Mouse (Mus musculus): ENCODE measurements around the gene Epha7. TPM values are rescaled to one million over a fixed set of nuclear protein-coding genes. Genes with fewer than 3 reads are reported as not detected.

Epha7 gene
- polyA plus RNA-seq, 1 experiment from 2014 or later, result 45.0 TPM

DNA sequence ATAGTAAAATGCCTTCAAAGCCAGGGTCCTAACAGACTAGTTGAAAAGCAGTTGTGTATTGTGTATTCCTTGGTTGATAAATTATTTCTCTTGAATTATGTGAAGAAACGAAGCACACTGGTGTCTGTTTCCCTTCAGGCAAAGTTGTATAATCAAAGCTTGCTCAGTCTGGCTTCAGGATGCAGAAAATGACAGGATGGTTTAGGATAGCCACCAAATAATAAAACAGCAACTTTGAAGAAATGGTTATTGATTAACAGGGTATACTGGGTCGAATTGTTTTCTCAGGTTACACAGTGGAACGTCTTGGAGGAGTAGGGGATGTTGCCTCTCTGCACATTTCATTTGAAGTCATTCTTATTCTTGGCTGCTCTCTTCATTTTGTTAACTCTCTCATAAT lies 77.2 kb downstream of the Epha7 start:
- no peaks in the 10 kb centered on the region for H3K27me3 ChIP-seq (ENCODE audit: control insufficient read depth, insufficient read depth, low read depth, low read length)
- no peak overlapping the region for H3K27ac ChIP-seq (ENCODE audit: low read length)
- WGBS, result 49% methylated on average over 3 of the region's 3 CpGs
- no peaks in the 10 kb centered on the region for H3K9me3 ChIP-seq (ENCODE audit: control insufficient read depth, low read length)
- H3K4me2 ChIP-seq (ENCODE audit: low read depth, low read length), result no peak overlapping the region
- no peak for ATAC-seq (ENCODE audit: low read depth)
- no peak overlapping the region for H3K9ac ChIP-seq (ENCODE audit: low read length)
- H3K4me3 ChIP-seq (ENCODE audit: low read length), result no peak overlapping the region
- H3K36me3 ChIP-seq (ENCODE audit: control insufficient read depth, insufficient read depth, low read length), result no peaks in the 10 kb centered on the region
- no peaks in the 10 kb centered on the region for H3K4me1 ChIP-seq (replicated peaks; ENCODE audit: control insufficient read depth, insufficient read depth, low read length)

DNA sequence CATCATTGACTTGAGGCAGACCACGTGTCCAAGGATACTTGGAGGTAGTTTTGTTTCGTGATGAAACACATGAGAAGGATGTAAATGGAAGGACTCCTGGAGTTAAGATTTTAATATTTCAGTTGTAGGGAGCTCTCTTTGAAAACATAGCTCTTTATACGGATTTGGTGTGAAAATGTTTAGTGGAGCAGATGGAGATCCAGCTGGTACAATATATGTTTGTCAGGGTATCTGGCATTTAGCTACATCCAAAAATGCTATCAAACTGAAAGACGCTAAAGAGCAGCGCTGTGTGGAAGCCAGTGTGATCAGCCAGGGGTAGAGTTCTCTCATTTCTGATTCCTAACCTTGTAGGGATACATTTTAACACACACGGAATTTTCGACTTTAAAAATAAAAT lies 82.5 kb downstream of the Epha7 start:
- no peaks in the 10 kb centered on the region for H3K36me3 ChIP-seq (ENCODE audit: control insufficient read depth, insufficient read depth, low read length)
- H3K4me2 ChIP-seq (ENCODE audit: low read depth, low read length), result no peak overlapping the region
- no peaks in the 10 kb centered on the region for H3K27me3 ChIP-seq (ENCODE audit: control insufficient read depth, insufficient read depth, low read depth, low read length)
- H3K27ac ChIP-seq (ENCODE audit: low read length), result no peak overlapping the region
- no peak overlapping the region for H3K4me3 ChIP-seq (ENCODE audit: low read length)
- ATAC-seq (ENCODE audit: low read depth), result no peak
- no peaks in the 10 kb centered on the region for H3K9me3 ChIP-seq (ENCODE audit: control insufficient read depth, low read length)
- H3K4me1 ChIP-seq (replicated peaks; ENCODE audit: control insufficient read depth, insufficient read depth, low read length), result no peaks in the 10 kb centered on the region
- no peak overlapping the region for H3K9ac ChIP-seq (ENCODE audit: low read length)
- WGBS, result 86% methylated on average over 7 of the region's 7 CpGs

DNA sequence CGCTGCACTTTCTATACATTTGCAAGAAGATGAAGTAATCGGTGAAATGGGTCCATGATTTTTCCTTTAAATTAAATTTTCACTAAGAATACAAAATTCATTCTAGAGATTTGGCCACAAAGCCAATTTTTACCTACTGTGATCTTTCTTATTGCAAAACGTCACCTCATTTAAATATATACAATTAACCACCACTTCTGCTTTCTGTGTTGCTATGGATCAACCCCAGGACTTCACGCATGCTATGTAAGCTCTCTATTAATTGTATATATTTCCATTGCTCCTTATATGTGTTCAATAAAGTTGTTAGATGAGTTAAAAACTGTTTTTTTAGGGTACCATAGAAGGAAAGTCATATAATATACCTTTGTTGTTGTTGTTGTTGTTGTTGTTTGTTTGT lies 86.4 kb downstream of the Epha7 start:
- Histone ChIP-seq H3K4me2 (ENCODE audit: low read depth, low read length) (no peak overlapping the region), H3K9ac (ENCODE audit: low read length) (no peak overlapping the region), H3K9me3 (ENCODE audit: control insufficient read depth, low read length) (no peaks in the 10 kb centered on the region), H3K4me1 (replicated peaks; ENCODE audit: control insufficient read depth, insufficient read depth, low read length) (no peaks in the 10 kb centered on the region), H3K4me3 (ENCODE audit: low read length) (no peak overlapping the region), H3K27me3 (ENCODE audit: control insufficient read depth, insufficient read depth, low read depth, low read length) (no peaks in the 10 kb centered on the region), H3K27ac (ENCODE audit: low read length) (no peak overlapping the region), H3K36me3 (ENCODE audit: control insufficient read depth, insufficient read depth, low read length) (no peaks in the 10 kb centered on the region)
- no peak for ATAC-seq (ENCODE audit: low read depth)
- 92% methylated on average over 4 of the region's 4 CpGs for WGBS

DNA sequence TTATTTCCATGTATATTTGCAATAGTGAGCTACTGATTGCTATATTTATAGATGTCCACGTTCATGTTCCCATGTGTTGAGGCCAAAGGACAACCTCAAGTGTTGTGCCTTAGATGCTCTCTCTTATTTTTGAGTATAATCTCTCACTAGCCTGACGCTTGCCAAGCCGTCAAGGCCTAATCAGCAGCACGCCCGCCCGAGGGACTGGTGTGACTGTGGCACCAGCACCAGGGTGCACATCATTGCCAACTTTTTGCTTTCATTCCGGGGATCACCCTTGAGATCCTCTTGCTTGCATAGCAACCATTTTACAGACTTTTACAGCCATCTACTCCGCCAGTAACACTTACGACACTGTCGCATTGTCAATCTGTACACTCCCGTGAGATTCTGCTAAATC lies 86.9 kb downstream of the Epha7 start:
- Histone ChIP-seq H3K36me3 (ENCODE audit: control insufficient read depth, insufficient read depth, low read length) (no peaks in the 10 kb centered on the region), H3K27ac (ENCODE audit: low read length) (no peak overlapping the region), H3K4me3 (ENCODE audit: low read length) (no peak overlapping the region), H3K27me3 (ENCODE audit: control insufficient read depth, insufficient read depth, low read depth, low read length) (no peaks in the 10 kb centered on the region), H3K9me3 (ENCODE audit: control insufficient read depth, low read length) (no peaks in the 10 kb centered on the region), H3K4me1 (replicated peaks; ENCODE audit: control insufficient read depth, insufficient read depth, low read length) (no peaks in the 10 kb centered on the region), H3K4me2 (ENCODE audit: low read depth, low read length) (no peak overlapping the region), H3K9ac (ENCODE audit: low read length) (no peak overlapping the region)
- WGBS, result 88% methylated on average over 11 of the region's 11 CpGs
- ATAC-seq (ENCODE audit: low read depth), result no peak

DNA sequence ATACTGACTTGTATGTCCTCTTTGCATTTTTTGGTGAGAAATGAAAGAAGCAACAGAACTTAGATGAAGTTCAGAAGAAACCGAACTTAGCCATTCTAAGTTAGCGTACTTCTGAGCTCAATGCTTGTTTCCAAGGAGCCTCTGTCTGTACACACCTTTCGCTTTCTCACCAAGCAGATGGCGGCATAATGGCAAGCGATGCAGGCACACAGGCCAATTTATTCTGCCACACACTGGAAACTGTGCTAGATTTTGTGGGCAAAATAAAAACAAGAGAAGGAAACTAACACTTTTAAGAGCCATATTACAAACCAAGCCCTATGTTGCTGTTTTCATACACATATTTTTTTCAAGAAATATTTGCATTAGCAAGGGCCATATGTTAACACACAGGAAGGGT lies 88.6 kb downstream of the Epha7 start:
- Histone ChIP-seq H3K4me3 (ENCODE audit: low read length) (no peak overlapping the region), H3K27me3 (ENCODE audit: control insufficient read depth, insufficient read depth, low read depth, low read length) (no peaks in the 10 kb centered on the region), H3K9me3 (ENCODE audit: control insufficient read depth, low read length) (no peaks in the 10 kb centered on the region), H3K27ac (ENCODE audit: low read length) (no peak overlapping the region), H3K4me2 (ENCODE audit: low read depth, low read length) (no peak overlapping the region), H3K36me3 (ENCODE audit: control insufficient read depth, insufficient read depth, low read length) (no peaks in the 10 kb centered on the region), H3K9ac (ENCODE audit: low read length) (no peak overlapping the region), H3K4me1 (replicated peaks; ENCODE audit: control insufficient read depth, insufficient read depth, low read length) (no peaks in the 10 kb centered on the region)
- 93% methylated on average over 5 of the region's 5 CpGs for WGBS
- no peak for ATAC-seq (ENCODE audit: low read depth)

DNA sequence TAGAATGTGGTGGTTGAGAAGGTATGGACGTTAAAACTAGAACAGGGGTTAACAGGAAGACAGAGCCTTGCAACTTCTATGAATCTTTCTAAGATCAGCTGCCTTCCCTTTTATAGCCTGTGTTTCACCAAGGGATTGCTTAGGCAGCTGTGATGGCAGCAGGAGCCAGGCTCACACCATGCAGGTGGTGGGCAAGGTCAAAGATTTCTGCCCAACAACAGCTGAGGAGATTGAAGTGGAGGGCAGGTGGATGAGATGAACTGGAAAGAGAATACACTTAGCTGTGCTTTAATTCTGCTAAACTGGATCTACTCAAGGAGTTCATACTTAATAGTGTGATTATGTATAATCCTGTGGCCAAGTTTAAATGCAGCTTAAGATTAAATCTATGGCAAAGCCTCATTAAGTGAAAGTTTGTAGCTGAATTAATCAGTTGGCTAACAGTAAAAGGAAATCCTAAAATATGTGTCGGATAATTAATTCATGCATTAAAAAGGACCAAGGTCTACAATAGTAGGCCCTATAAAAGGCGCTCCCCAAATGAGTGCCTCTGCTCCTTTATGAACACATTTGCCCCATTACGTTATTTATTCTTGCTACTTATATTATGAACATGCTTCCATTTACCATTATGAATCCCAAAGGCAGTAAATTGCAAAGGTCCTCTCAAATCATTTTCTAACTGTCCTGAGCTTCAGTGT lies 89.2 kb downstream of the Epha7 start:
- Histone ChIP-seq H3K27ac (ENCODE audit: low read length) (no peak overlapping the region), H3K4me1 (replicated peaks; ENCODE audit: control insufficient read depth, insufficient read depth, low read length) (no peaks in the 10 kb centered on the region), H3K9ac (ENCODE audit: low read length) (no peak overlapping the region), H3K4me2 (ENCODE audit: low read depth, low read length) (no peak overlapping the region), H3K9me3 (ENCODE audit: control insufficient read depth, low read length) (no peaks in the 10 kb centered on the region), H3K36me3 (ENCODE audit: control insufficient read depth, insufficient read depth, low read length) (no peaks in the 10 kb centered on the region), H3K4me3 (ENCODE audit: low read length) (no peak overlapping the region), H3K27me3 (ENCODE audit: control insufficient read depth, insufficient read depth, low read depth, low read length) (no peaks in the 10 kb centered on the region)
- no peak for ATAC-seq (ENCODE audit: low read depth)
- WGBS, result 86% methylated on average over 4 of the region's 4 CpGs

DNA sequence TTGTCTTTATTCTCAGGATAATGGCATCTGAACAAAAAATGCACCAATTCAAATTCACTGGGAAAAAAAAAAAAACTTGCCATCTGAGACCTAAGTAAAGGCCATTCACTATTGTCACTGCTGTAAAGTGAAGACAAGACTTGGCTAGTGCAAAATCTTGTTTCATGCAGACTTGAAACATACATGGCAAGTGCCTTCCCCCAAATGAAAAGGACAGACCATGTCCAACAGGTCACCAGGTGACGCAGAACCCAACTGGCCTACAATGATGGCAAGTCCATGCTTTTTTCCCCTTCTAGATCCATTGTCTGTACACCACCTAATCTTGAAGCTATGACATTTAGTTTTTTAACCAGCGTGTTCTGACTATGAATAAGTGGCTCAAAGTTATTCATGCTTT lies 94.1 kb downstream of the Epha7 start:
- no peaks in the 10 kb centered on the region for H3K36me3 ChIP-seq (ENCODE audit: control insufficient read depth, insufficient read depth, low read length)
- no peak overlapping the region for H3K9ac ChIP-seq (ENCODE audit: low read length)
- ATAC-seq (ENCODE audit: low read depth), result no peak
- H3K4me3 ChIP-seq (ENCODE audit: low read length), result no peak overlapping the region
- H3K4me1 ChIP-seq (replicated peaks; ENCODE audit: control insufficient read depth, insufficient read depth, low read length), result no peaks in the 10 kb centered on the region
- no peak overlapping the region for H3K4me2 ChIP-seq (ENCODE audit: low read depth, low read length)
- H3K27ac ChIP-seq (ENCODE audit: low read length), result no peak overlapping the region
- no peaks in the 10 kb centered on the region for H3K27me3 ChIP-seq (ENCODE audit: control insufficient read depth, insufficient read depth, low read depth, low read length)
- WGBS, result 87% methylated on average over 2 of the region's 2 CpGs
- H3K9me3 ChIP-seq (ENCODE audit: control insufficient read depth, low read length), result no peaks in the 10 kb centered on the region

DNA sequence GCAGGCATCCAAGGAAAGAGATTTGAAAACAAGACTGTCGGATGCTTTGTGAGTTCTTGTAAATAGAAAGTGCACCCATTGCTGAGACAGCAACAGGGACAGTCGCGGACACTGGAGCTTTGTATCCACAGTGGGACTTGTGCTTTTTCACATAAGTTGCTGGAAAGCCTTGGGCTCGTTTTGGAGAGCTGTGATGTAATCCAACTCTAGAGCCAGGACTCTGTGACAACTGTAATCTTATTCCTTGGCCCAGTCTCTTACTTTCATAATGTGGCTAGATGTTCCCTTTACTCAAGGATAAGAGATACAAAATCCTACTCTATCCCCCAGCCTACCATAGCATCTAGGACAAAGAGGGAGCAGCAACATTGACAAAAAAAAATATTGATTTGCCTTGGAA lies 97.2 kb downstream of the Epha7 start:
- H3K4me1 ChIP-seq (replicated peaks; ENCODE audit: control insufficient read depth, insufficient read depth, low read length), result no peaks in the 10 kb centered on the region
- H3K27ac ChIP-seq (ENCODE audit: low read length), result no peak overlapping the region
- no peak overlapping the region for H3K4me3 ChIP-seq (ENCODE audit: low read length)
- ATAC-seq (ENCODE audit: low read depth), result no peak
- 70% methylated on average over 4 of the region's 4 CpGs for WGBS
- no peaks in the 10 kb centered on the region for H3K36me3 ChIP-seq (ENCODE audit: control insufficient read depth, insufficient read depth, low read length)
- no peak overlapping the region for H3K4me2 ChIP-seq (ENCODE audit: low read depth, low read length)
- no peaks in the 10 kb centered on the region for H3K9me3 ChIP-seq (ENCODE audit: control insufficient read depth, low read length)
- H3K9ac ChIP-seq (ENCODE audit: low read length), result no peak overlapping the region
- H3K27me3 ChIP-seq (ENCODE audit: control insufficient read depth, insufficient read depth, low read depth, low read length), result no peaks in the 10 kb centered on the region

DNA sequence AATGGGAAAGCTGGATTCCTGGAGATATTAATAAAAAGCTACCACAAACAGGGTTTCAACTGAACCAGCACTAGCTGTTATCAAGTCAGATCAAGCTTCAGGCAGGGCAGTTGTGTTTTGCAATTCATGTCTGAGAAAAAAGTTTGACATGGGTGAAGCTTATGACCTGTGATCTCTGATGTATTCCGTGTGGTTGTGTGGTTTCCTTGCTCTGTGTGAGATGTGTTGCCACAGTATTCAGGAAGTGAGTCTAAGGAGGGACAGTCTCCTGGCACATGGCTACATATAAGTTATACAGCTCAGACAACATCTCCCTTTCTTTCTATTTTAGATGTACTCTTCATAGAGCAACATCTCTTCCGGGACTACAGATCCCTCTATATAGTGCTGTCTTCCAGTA lies 99.1 kb downstream of the Epha7 start:
- H3K9me3 ChIP-seq (ENCODE audit: control insufficient read depth, low read length), result no peaks in the 10 kb centered on the region
- no peaks in the 10 kb centered on the region for H3K27me3 ChIP-seq (ENCODE audit: control insufficient read depth, insufficient read depth, low read depth, low read length)
- WGBS, result 70% methylated on average over 2 of the region's 2 CpGs
- no peak overlapping the region for H3K4me2 ChIP-seq (ENCODE audit: low read depth, low read length)
- no peak overlapping the region for H3K9ac ChIP-seq (ENCODE audit: low read length)
- no peak overlapping the region for H3K4me3 ChIP-seq (ENCODE audit: low read length)
- no peak for ATAC-seq (ENCODE audit: low read depth)
- H3K36me3 ChIP-seq (ENCODE audit: control insufficient read depth, insufficient read depth, low read length), result no peaks in the 10 kb centered on the region
- H3K4me1 ChIP-seq (replicated peaks; ENCODE audit: control insufficient read depth, insufficient read depth, low read length), result no peaks in the 10 kb centered on the region
- H3K27ac ChIP-seq (ENCODE audit: low read length), result no peak overlapping the region

DNA sequence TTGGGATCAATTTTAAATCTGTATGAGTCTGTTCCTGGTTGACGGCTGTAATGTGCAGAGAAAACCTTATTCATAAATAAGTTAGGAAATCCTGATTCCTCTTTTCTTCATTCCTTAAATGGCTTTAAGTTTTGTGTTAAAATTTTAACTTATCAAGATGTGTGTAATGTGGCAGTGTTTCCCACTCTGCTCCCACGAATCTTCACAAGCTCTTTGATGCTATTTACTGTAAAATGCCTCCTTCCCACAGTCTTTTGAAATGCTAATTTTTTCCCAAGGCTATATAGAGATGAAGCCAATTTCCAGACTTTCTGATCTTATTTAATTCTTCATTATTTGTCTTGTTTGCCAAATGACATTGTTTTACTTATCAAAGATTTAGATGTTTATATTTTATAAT lies 100.7 kb downstream of the Epha7 start:
- H3K36me3 ChIP-seq (ENCODE audit: control insufficient read depth, insufficient read depth, low read length), result no peaks in the 10 kb centered on the region
- WGBS, result 59% methylated on average over 2 of the region's 2 CpGs

More for the DNA sequence above, 100.7 kb downstream of the Epha7 start:
- Histone ChIP-seq H3K4me1 (replicated peaks; ENCODE audit: control insufficient read depth, insufficient read depth, low read length) (no peaks in the 10 kb centered on the region), H3K27ac (ENCODE audit: low read length) (no peak overlapping the region), H3K9ac (ENCODE audit: low read length) (no peak overlapping the region), H3K4me3 (ENCODE audit: low read length) (no peak overlapping the region), H3K4me2 (ENCODE audit: low read depth, low read length) (no peak overlapping the region), H3K9me3 (ENCODE audit: control insufficient read depth, low read length) (no peaks in the 10 kb centered on the region), H3K27me3 (ENCODE audit: control insufficient read depth, insufficient read depth, low read depth, low read length) (no peaks in the 10 kb centered on the region)
- no peak for ATAC-seq (ENCODE audit: low read depth)

Data from lung, embryonic 16.5 days (tissue).